Comparison of ENCODE assay signal across 16 mouse cellular contexts in genomic region chr2:135838651-135839286, GRCm38 (mm10).
DNase-seq lines count a peak whose midpoint lies in the region; ATAC-seq lines count a peak whose summit lies in the region.
"Had no signal": no experiment of that assay in that cellular context is flagged by ENCODE, and none has a peak within 500 bp of the region (broad histone marks: within the 10 kb centered on the region; RNA-seq: fewer than 3 reads in every experiment).

No protein-coding gene starts in this region.

- no peak overlapping the region for H3K4me2 ChIP-seq in forebrain, embryonic 14.5 days (ENCODE audit: low read length)
- H3K4me2 ChIP-seq in neural tube, embryonic 15.5 days, result no peak overlapping the region
- H3K4me2 ChIP-seq: embryonic facial prominence, embryonic 15.5 days; hindbrain, embryonic 15.5 days; limb, embryonic 15.5 days; lung, embryonic 15.5 days; midbrain, embryonic 12.5 days had no signal

- H3K27ac ChIP-seq in forebrain, embryonic 14.5 days (ENCODE audit: low read depth, low read length), result no peak overlapping the region
- H3K27ac ChIP-seq in forebrain, embryonic 10.5 days, result no peak overlapping the region
- no peak overlapping the region for H3K27ac ChIP-seq in neural tube, embryonic 15.5 days (replicated peaks)
- H3K27ac ChIP-seq: embryonic facial prominence, embryonic 15.5 days; hindbrain, embryonic 15.5 days; left cerebral cortex, adult 2 months; limb, embryonic 15.5 days; lung, embryonic 15.5 days; midbrain, embryonic 12.5 days had no signal

- no peaks in the 10 kb centered on the region for H3K4me1 ChIP-seq in forebrain, embryonic 14.5 days (ENCODE audit: control insufficient read depth, insufficient read depth, low read length)
- no peaks in the 10 kb centered on the region for H3K4me1 ChIP-seq in forebrain, embryonic 10.5 days
- H3K4me1 ChIP-seq in neural tube, embryonic 15.5 days, result no peaks in the 10 kb centered on the region
- H3K4me1 ChIP-seq: embryonic facial prominence, embryonic 15.5 days; hindbrain, embryonic 15.5 days; limb, embryonic 15.5 days; lung, embryonic 15.5 days; midbrain, embryonic 12.5 days had no signal

- 78% methylated on average over 8 of the region's 8 CpGs for WGBS in forebrain, embryonic 14.5 days
- WGBS in forebrain, embryonic 10.5 days, result 89% methylated on average over 8 of the region's 8 CpGs
- WGBS in neural tube, embryonic 15.5 days, result 77% methylated on average over 8 of the region's 8 CpGs

- no peak for ATAC-seq in forebrain, embryonic 14.5 days
- ATAC-seq in neural tube, embryonic 15.5 days (ENCODE audit: low FRiP score), result no peak

- peak; percentile 70 for DNase-seq in forebrain, embryonic 14.5 days (ENCODE audit: low spot score)
- DNase-seq in forebrain, embryonic 10.5 days (ENCODE audit: extremely low spot score, low spot score), result no peak
- peak; percentile 27 to 71 for DNase-seq in left cerebral cortex, postnatal 25 days (ENCODE audit: low spot score in 2 of 2)
- DNase-seq in left cerebral cortex, postnatal 10 days (ENCODE audit: extremely low spot score in 1 of 2, low spot score in 2 of 2), result no peak
- DNase-seq in cerebellum, adult 9-11 months, result peak; percentile 93
- DNase-seq in layer of hippocampus, adult 9-11 months, result peak; percentile 33
- no peak for DNase-seq in adrenal gland, postnatal 14 days
- DNase-seq: adrenal gland, adult 2 months; kidney, adult 8-10 months had no signal

- no peaks in the 10 kb centered on the region for H3K36me3 ChIP-seq in forebrain, embryonic 14.5 days (ENCODE audit: control insufficient read depth, insufficient read depth, low read length)
- no peaks in the 10 kb centered on the region for H3K36me3 ChIP-seq in forebrain, embryonic 10.5 days (replicated peaks)
- no peaks in the 10 kb centered on the region for H3K36me3 ChIP-seq in neural tube, embryonic 15.5 days
- H3K36me3 ChIP-seq: embryonic facial prominence, embryonic 15.5 days; hindbrain, embryonic 15.5 days; limb, embryonic 15.5 days; lung, embryonic 15.5 days; midbrain, embryonic 12.5 days had no signal

- no peak overlapping the region for H3K4me3 ChIP-seq in forebrain, embryonic 14.5 days (ENCODE audit: low read depth, low read length)
- H3K4me3 ChIP-seq in forebrain, embryonic 10.5 days, result no peak overlapping the region
- H3K4me3 ChIP-seq in neural tube, embryonic 15.5 days (replicated peaks), result no peak overlapping the region
- H3K4me3 ChIP-seq: embryonic facial prominence, embryonic 15.5 days; hindbrain, embryonic 15.5 days; left cerebral cortex, adult 2 months; limb, embryonic 15.5 days; lung, embryonic 15.5 days; midbrain, embryonic 12.5 days had no signal

- no peak overlapping the region for H3K9ac ChIP-seq in forebrain, embryonic 14.5 days (ENCODE audit: low read length)
- no peak overlapping the region for H3K9ac ChIP-seq in neural tube, embryonic 15.5 days (replicated peaks)
- H3K9ac ChIP-seq: embryonic facial prominence, embryonic 15.5 days; hindbrain, embryonic 15.5 days; limb, embryonic 15.5 days; lung, embryonic 15.5 days; midbrain, embryonic 12.5 days had no signal

- H3K27me3 ChIP-seq in forebrain, embryonic 14.5 days (replicated peaks; ENCODE audit: control insufficient read depth, insufficient read depth, low read length), result no peaks in the 10 kb centered on the region
- no peaks in the 10 kb centered on the region for H3K27me3 ChIP-seq in forebrain, embryonic 10.5 days (ENCODE audit: poor library complexity, severe bottlenecking)
- H3K27me3 ChIP-seq in neural tube, embryonic 15.5 days (replicated peaks), result no peaks in the 10 kb centered on the region
- H3K27me3 ChIP-seq: embryonic facial prominence, embryonic 15.5 days; hindbrain, embryonic 15.5 days; limb, embryonic 15.5 days; lung, embryonic 15.5 days; midbrain, embryonic 12.5 days had no signal

- intact Hi-C loops in left cerebral cortex, postnatal 25 days (cut with DNase I), result no loop called here
- intact Hi-C loops in left cerebral cortex, postnatal 10 days (cut with DNase I), result no loop called here

- no peaks in the 10 kb centered on the region for H3K9me3 ChIP-seq in forebrain, embryonic 14.5 days (replicated peaks; ENCODE audit: control insufficient read depth, low read length)
- H3K9me3 ChIP-seq in forebrain, embryonic 10.5 days, result no peaks in the 10 kb centered on the region
- no peaks in the 10 kb centered on the region for H3K9me3 ChIP-seq in neural tube, embryonic 15.5 days (replicated peaks)
- H3K9me3 ChIP-seq: embryonic facial prominence, embryonic 15.5 days; hindbrain, embryonic 15.5 days; limb, embryonic 15.5 days; lung, embryonic 15.5 days; midbrain, embryonic 12.5 days had no signal

Comparison
In these comparisons a context has a peak if more than half of its experiments do, and no peak if none do; other contexts are left out.
1. DNase-seq: peak in forebrain, embryonic 14.5 days (single experiment), left cerebral cortex, postnatal 25 days (2 of 2), cerebellum, adult 9-11 months (single experiment) and layer of hippocampus, adult 9-11 months (single experiment); none in forebrain, embryonic 10.5 days (single experiment), left cerebral cortex, postnatal 10 days (0 of 2) and adrenal gland, postnatal 14 days (single experiment).